Mouse (Mus musculus) brain, embryonic 18.5 days (tissue): ENCODE data around the gene Poc1a.

Experiments
- DNase-seq: peaks from one replicate; pipeline ENCODE4 v3.0.0-alpha.2; 2012; ENCODE audit warnings: low read depth, low spot score

Gene Poc1a

GRCm38 (mm10) chr9:106399808-106400207, 118.9 kb downstream of the Poc1a start:
- no peak for DNase-seq
